Mouse (Mus musculus) testis, adult 2 months (tissue): ENCODE data around the gene Olfr960.

Experiments used
- CTCF ChIP-seq: fragments of 200-500 bp; IDR thresholded peaks from 2 replicates; pipeline ENCODE4 v1.5.1; 2012; ENCODE audit warnings: low read depth, mild to moderate bottlenecking, inconsistent platforms, low read length, moderate library complexity; ENCODE audit not compliant: control insufficient read depth, insufficient read depth, insufficient replicate concordance
- POLR2A ChIP-seq: fragments of 200-500 bp; IDR thresholded peaks from 2 replicates; pipeline ENCODE4 v1.6.1; 2012; ENCODE audit warnings: low read depth, mild to moderate bottlenecking, inconsistent platforms, low read length, moderate library complexity; ENCODE audit not compliant: control insufficient read depth

- TF ChIP-seq CTCF: no peak
- no peak for TF ChIP-seq POLR2A
Measured at GRCm38 (mm10) chr9:39644785-39645184, 23.6 kb downstream of the Olfr960 start, which contains the start of gene Olfr961.
